Mouse (Mus musculus) lung, postnatal 0 days (tissue): ENCODE measurements around the gene Vmn2r63. TPM values are rescaled to one million over a fixed set of nuclear protein-coding genes. Genes with fewer than 3 reads are reported as not detected.
"Not testable (repeated sequence)": the region's sequence is repeated elsewhere in the genome, so short reads cannot be mapped to it uniquely, and the experiment has no call there.

Experiments used
- ATAC-seq: fragments of 200-750 bp; cut with Nextera tagmentation; 2 replicates; pipeline ENCODE4 v1.8.0; 2017; ENCODE audit warnings: moderate library complexity
- DNase-seq: peaks from one replicate; pipeline ENCODE4 v3.0.0-alpha.2; 2016; ENCODE audit warnings: low spot score
- H3K27ac ChIP-seq: fragments of 300-500 bp; sonication (generic); 2 replicates; pipeline ENCODE4 v1.5.1; 2014; ENCODE audit warnings: antibody characterized with exemption, mild to moderate bottlenecking, low read length, mixed read lengths
- H3K27me3 ChIP-seq: fragments of 300-500 bp; sonication (generic); replicated peaks from 2 replicates; pipeline ENCODE4 v1.6.1; 2014; ENCODE audit warnings: low read length, mixed read lengths; ENCODE audit not compliant: insufficient read depth
- H3K36me3 ChIP-seq: fragments of 300-500 bp; sonication (generic); 2 replicates; pipeline ENCODE4 v1.6.1; 2014; ENCODE audit warnings: low read length, mixed read lengths; ENCODE audit not compliant: insufficient read depth
- H3K4me1 ChIP-seq: fragments of 300-500 bp; sonication (generic); 2 replicates; pipeline ENCODE4 v1.6.1; 2014; ENCODE audit warnings: antibody characterized with exemption, low read depth, low read length, mixed read lengths; ENCODE audit not compliant: insufficient read depth
- H3K4me2 ChIP-seq: fragments of 300-500 bp; sonication (generic); replicated peaks from 2 replicates; pipeline ENCODE4 v1.6.1; 2014; ENCODE audit warnings: low read depth, mild to moderate bottlenecking, low read length, moderate library complexity, mixed read lengths
- H3K4me3 ChIP-seq: fragments of 300-500 bp; sonication (generic); 2 replicates; pipeline ENCODE4 v1.5.1; 2014; ENCODE audit warnings: low read depth, low read length
- H3K9ac ChIP-seq: fragments of 300-500 bp; sonication (generic); replicated peaks from 2 replicates; pipeline ENCODE4 v1.6.1; 2014; ENCODE audit warnings: low read depth, mild to moderate bottlenecking
- H3K9me3 ChIP-seq: fragments of 300-500 bp; sonication (generic); 2 replicates; pipeline ENCODE4 v1.6.1; 2016; ENCODE audit warnings: low read length, mixed read lengths
- CTCF ChIP-seq: IDR thresholded peaks from 2 replicates; pipeline ENCODE4 v1.5.1; 2016; ENCODE audit warnings: antibody characterized with exemption, mild to moderate bottlenecking
- EP300 ChIP-seq: IDR thresholded peaks from 2 replicates; pipeline ENCODE4 v1.6.1; 2016; ENCODE audit warnings: antibody characterized with exemption, mild to moderate bottlenecking, control low read depth
- WGBS: fragments of 180-500 bp; shearing (Covaris S2); extraction: QIAGEN DNeasy Blood & Tissue Kit; methylation state at CpG from one replicate; pipeline ENCODE4 v1.1.7; 2014; 5-methylcytosine and 5-hydroxymethylcytosine counted together
- microRNA-seq: library from miRNA; unstranded; fragments of <30 nt; microRNA quantifications from one replicate; pipeline ENCODE4, GENCODE M21; 2016
- polyA plus RNA-seq: library from polyadenylated mRNA; unstranded; fragments of >200 nt; fragmentation: Nextera tagmentation; extraction: Ambion mirVana; gene quantifications from 2 replicates; pipeline ENCODE4 v1.2.1, GENCODE M21; 2015

Gene Vmn2r63
- polyA plus RNA-seq = not detected in 2 replicates

DNA sequence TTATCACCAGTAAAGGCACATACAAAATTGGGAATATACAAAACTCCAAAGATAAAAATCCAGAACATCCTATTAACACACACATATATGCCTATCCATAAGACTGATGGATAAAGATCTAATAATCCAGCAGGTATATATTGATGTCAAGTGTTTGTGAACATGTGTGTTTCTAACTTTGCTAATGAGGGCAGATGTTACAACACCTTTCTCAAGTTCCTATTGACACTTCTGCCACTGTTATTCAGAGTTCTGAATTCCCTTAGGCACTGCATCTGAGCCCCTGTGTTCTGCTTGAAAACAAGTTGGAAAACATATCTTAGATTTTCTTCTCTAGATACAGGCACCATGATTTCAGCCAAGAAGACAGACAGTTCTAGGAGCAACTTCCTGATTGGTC, at the start of gene Vmn2r63:
Vmn2r63 (minus strand) TSS at position 101 of the 400 bp plus-strand sequence.
- H3K27me3 ChIP-seq, H3K9me3 ChIP-seq, H3K4me3 ChIP-seq, H3K36me3 ChIP-seq, H3K4me1 ChIP-seq, H3K27ac ChIP-seq, H3K4me2 ChIP-seq, ATAC-seq, DNase-seq, H3K9ac ChIP-seq: not testable (repeated sequence)

DNA sequence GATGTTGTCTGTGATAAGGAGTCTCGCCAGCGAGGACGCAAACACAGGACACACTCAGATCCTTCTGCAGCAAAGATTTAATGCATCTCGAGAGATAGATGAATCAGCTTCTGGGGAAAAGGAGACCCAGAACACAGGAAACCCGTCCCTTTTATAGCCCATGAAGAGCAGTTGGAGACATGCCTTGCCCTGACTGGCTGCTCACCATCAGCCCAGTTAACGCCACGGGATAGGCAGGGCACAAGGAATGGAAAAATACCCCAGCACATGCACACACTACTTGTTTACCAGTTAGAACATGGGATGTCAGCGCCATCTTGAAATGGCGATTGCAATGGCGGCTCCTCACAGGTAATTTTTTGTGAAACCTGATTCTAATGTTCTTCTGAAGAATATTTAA, 47.1 kb upstream of the Vmn2r63 start:
- Histone ChIP-seq H3K4me1 (no peaks in the 10 kb centered on the region), H3K36me3 (no peaks in the 10 kb centered on the region), H3K27ac (no peak overlapping the region), H3K9me3 (peaks cover 6% of the 10 kb centered on the region; the same call in 1 of the 2 replicates), H3K27me3 (no peaks in the 10 kb centered on the region), H3K4me3 (no peak overlapping the region), H3K4me2 (no peak overlapping the region), H3K9ac (no peak overlapping the region)
- TF ChIP-seq EP300 = no peak
- TF ChIP-seq CTCF = no peak
- ATAC-seq = no peak
- DNase-seq = no peak
- 81% methylated on average over 10 of the region's 10 CpGs for WGBS

DNA sequence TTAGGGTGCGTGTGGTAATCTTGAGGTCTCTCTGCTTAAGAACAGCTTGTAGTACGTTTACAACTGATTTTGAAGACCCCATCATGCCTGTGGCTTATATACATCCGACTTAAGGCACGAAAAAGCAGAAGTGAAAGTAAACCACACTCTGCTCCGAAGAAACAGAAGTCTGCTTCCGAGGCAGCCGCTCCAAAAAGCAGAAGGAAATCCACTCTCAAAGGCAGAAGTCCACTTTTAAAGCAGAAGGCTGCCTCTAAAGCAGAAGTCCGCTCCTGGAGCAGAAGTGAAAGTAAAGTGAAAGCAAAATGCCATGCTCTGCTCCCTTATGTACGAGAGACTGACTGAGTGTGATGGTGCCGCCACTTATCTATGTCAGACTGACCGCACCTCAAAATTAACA, 46.5 kb upstream of the Vmn2r63 start:
- Histone ChIP-seq H3K4me3 (no peak overlapping the region), H3K27me3 (no peaks in the 10 kb centered on the region), H3K9ac (no peak overlapping the region), H3K9me3 (peaks cover 6% of the 10 kb centered on the region; the same call in 1 of the 2 replicates), H3K36me3 (no peaks in the 10 kb centered on the region), H3K27ac (no peak overlapping the region), H3K4me2 (no peak overlapping the region), H3K4me1 (no peaks in the 10 kb centered on the region)
- no peak for TF ChIP-seq EP300
- TF ChIP-seq CTCF = no peak
- 82% methylated on average over 11 of the region's 11 CpGs for WGBS
- DNase-seq (no peak), ATAC-seq (no peak)

DNA sequence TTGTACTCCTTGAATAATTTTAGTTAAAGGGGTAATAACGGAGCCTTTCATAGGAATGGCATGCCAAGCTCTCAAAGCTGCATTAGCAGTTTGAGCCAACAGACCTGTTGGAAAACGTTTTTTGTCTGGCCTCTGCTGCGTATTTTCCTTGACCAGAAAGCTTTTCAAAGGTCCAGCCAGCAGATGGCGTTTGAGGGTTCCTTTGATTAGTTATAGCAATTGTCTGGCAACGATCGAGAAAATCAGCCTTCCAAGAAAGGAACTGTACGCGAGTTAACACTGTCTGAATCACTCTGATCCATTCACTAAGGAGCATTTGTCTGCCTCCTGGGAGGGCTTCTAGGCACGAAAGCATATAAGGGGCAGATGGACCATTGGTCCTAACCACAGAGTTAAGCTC, 31.6 kb upstream of the Vmn2r63 start:
- WGBS = 68% methylated on average over 9 of the region's 9 CpGs
- Histone ChIP-seq H3K36me3 (no peaks in the 10 kb centered on the region), H3K4me3 (no peak overlapping the region), H3K27ac (no peak overlapping the region), H3K27me3 (no peaks in the 10 kb centered on the region), H3K4me2 (no peak overlapping the region), H3K4me1 (no peaks in the 10 kb centered on the region), H3K9me3 (no peaks in the 10 kb centered on the region), H3K9ac (no peak overlapping the region)
- DNase-seq = no peak
- TF ChIP-seq CTCF = no peak
- ATAC-seq = no peak

DNA sequence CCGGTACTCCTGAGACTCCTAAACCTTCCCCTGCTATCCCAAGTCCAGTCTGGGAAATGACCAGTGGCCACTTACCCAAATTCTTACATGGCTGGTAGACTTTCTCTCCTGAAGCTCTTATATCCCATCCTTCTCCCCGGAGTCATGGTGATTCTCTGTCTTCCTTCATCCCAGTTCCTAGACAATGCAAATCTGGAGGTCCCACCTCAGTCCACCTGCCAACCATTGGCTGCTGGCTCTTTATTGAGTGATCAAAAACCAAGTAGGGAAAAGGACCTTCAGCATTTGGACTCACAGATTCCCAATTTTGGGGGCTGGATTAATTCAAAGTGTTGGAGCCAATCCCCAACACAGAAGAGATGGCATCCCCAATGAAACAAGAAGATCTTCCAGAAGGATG, 35.6 kb downstream of the Vmn2r63 start:
- H3K4me2 ChIP-seq, H3K36me3 ChIP-seq, H3K9me3 ChIP-seq, H3K27me3 ChIP-seq, H3K9ac ChIP-seq, H3K4me1 ChIP-seq, ATAC-seq, H3K4me3 ChIP-seq, DNase-seq, H3K27ac ChIP-seq: not testable (repeated sequence)
- 88% methylated on average over 2 of the region's 2 CpGs for WGBS

DNA sequence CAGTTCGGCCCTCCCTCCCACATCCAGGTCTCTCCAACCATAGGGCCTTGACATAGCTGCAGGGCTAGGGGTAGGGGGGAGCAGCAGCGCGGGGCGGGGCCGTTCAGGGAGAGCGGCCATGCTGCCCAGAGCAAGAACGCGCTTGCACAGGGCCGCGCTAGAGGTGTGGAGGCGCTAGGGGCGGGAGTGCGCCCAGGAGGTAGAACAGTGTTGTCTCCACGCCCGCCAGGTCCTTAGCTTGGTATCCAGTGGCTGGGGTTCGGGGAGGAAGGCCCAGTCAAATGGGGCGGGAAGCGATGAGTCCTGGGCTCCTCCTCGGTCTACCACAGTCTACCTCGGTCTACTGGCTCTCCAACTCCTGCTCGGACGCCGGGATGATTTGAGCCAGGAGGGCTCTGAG, 55.5 kb downstream of the Vmn2r63 start:
- no peak for DNase-seq
- H3K9ac ChIP-seq = no peak overlapping the region
- no peak for TF ChIP-seq EP300
- no peak for TF ChIP-seq CTCF
- ATAC-seq = no peak
- WGBS = 47% methylated on average over 22 of the region's 23 CpGs
- no peaks in the 10 kb centered on the region for H3K4me1 ChIP-seq
- H3K4me3 ChIP-seq = no peak overlapping the region
- no peaks in the 10 kb centered on the region; the same call in 1 of the 2 replicates for H3K9me3 ChIP-seq
- no peak overlapping the region for H3K27ac ChIP-seq
- no peaks in the 10 kb centered on the region for H3K36me3 ChIP-seq
- H3K27me3 ChIP-seq = no peaks in the 10 kb centered on the region
- H3K4me2 ChIP-seq = no peak overlapping the region

DNA sequence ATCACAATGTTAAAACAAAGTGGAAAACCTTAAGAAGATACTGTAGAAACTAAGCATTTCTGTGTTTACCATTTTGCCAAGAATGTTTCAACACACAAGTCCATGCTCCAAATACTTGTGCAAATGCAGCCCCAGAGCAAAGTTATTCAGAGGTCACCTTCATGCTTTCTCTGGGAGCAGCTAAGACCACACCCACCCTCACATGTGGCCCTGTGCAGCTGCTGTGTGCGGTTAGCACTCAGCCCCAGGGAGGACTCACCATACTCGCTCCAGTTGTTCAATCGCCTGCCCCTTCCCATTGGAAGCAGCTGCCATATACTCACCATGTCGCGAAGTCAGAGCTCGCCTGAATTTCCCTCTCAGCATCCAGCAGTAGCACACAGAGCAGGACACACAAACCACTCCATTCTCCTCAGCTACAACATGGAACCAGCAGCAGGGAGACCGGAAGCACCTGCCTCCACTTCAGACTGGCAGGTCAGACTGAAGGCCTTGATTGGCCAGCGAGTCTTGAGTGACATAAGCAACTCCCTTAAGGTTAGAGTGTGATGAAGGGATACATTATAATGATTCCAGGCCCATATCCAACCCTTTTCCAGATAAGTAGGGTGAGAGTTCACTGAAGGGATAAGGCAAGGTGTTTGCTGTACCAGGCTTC, 66.7 kb downstream of the Vmn2r63 start, which contains the start of gene Gm2381:
Gm2381 (minus strand) TSS at position 434 of the 658 bp plus-strand sequence.
- H3K4me3 ChIP-seq, H3K4me2 ChIP-seq, H3K9me3 ChIP-seq, DNase-seq, H3K27ac ChIP-seq, H3K4me1 ChIP-seq, H3K27me3 ChIP-seq, H3K36me3 ChIP-seq, H3K9ac ChIP-seq, ATAC-seq: not testable (repeated sequence)
- WGBS = 78% methylated on average over 8 of the region's 8 CpGs

Small RNA genes within 50 kb of the gene (microRNA-seq; reads per million reads assigned to microRNA genes)
- gene Gm23256 = not detected

Other genes starting within 250 kb of the Vmn2r63 start
- 4.7 and 4.9 TPM in 2 replicates for gene Zfp975, start 241.1 kb downstream of the Vmn2r63 start, polyA plus RNA-seq
- gene Gm17067, start 206.8 kb downstream of the Vmn2r63 start, polyA plus RNA-seq = not detected in 2 replicates
- gene Vmn2r62, start 140.3 kb downstream of the Vmn2r63 start, polyA plus RNA-seq = not detected in 2 replicates
- gene Gm2381, start 66.6 kb downstream of the Vmn2r63 start, polyA plus RNA-seq = not detected in 2 replicates
- not detected in 2 replicates for gene Gm9268, start 84.9 kb upstream of the Vmn2r63 start, polyA plus RNA-seq
- gene Zfp936, start 180.4 kb upstream of the Vmn2r63 start, polyA plus RNA-seq = not detected in 2 replicates